Mouse (Mus musculus): ENCODE data around the gene A230050P20Rik.
A peak's percentile ranks its signal among the peaks of the same experiment; 100 is the strongest.

- no peak for TF ChIP-seq POLR2AphosphoS5 (IDR thresholded peaks at IDR 0.05; ENCODE audit: insufficient replicate concordance, low read depth, low read length)
- peak; percentile 46 for TF ChIP-seq CTCF (IDR thresholded peaks at IDR 0.05; ENCODE audit: low read depth, low read length)
- TF ChIP-seq TAL1 (conservative IDR thresholded peaks at IDR 0.05; ENCODE audit: low read depth, low read length), result no peak
Measured at GRCm38 (mm10) chr9:20878041-20878709, 9.7 kb downstream of the A230050P20Rik start.
